Mouse (Mus musculus): Measurements from ENCODE around the gene 1600002K03Rik. TPM values are rescaled to one million over a fixed set of nuclear protein-coding genes. Genes with fewer than 3 reads are reported as not detected.

1600002K03Rik gene
- polyA plus RNA-seq, 1 experiment from 2014 or later: 11.2 TPM

GRCm38 (mm10) chr10:80136179-80136951 is 36.4 kb upstream of the 1600002K03Rik start:
- H3K9ac ChIP-seq: peak overlapping the region; percentile 36
- H3K4me1 ChIP-seq: peaks cover 67% of the 10 kb centered on the region
- peak overlapping the region; percentile 83; the same call in 1 of the 2 replicates for H3K27ac ChIP-seq
- H3K4me2 ChIP-seq: peak overlapping the region; percentile 98
- H3K27me3 ChIP-seq: peaks cover 33% of the 10 kb centered on the region
- H3K4me3 ChIP-seq (replicated peaks): peak overlapping the region; percentile 74
- H3K9me3 ChIP-seq (replicated peaks): no peaks in the 10 kb centered on the region
- ATAC-seq (replicated peaks; ENCODE audit: low FRiP score): no peak
- H3K36me3 ChIP-seq: peaks cover 36% of the 10 kb centered on the region
- 20% methylated on average over 49 of the region's 49 CpGs for WGBS

- no peak for ATAC-seq (replicated peaks; ENCODE audit: low FRiP score)
- peaks cover 65% of the 10 kb centered on the region for H3K4me1 ChIP-seq
Measured at GRCm38 (mm10) chr10:80136952-80137625, 35.7 kb upstream of the 1600002K03Rik start.

GRCm38 (mm10) chr10:80137626-80138552 is 34.9 kb upstream of the 1600002K03Rik start:
- Histone ChIP-seq H3K27me3 (peaks cover 33% of the 10 kb centered on the region), H3K9me3 (replicated peaks) (no peaks in the 10 kb centered on the region), H3K4me3 (replicated peaks) (peak overlapping the region; percentile 74), H3K4me1 (peaks cover 62% of the 10 kb centered on the region), H3K27ac (peak overlapping the region; percentile 83), H3K4me2 (peak overlapping the region; percentile 98), H3K9ac (peak overlapping the region; percentile 90), H3K36me3 (peaks cover 21% of the 10 kb centered on the region)
- 4% methylated on average over 30 of the region's 33 CpGs for WGBS
- no peak for ATAC-seq (replicated peaks; ENCODE audit: low FRiP score)

More at GRCm38 (mm10) chr10:80136952-80137625, 35.7 kb upstream of the 1600002K03Rik start:
- Histone ChIP-seq H3K27ac (peak overlapping the region; percentile 83), H3K9ac (peak overlapping the region; percentile 36), H3K9me3 (replicated peaks) (no peaks in the 10 kb centered on the region), H3K4me3 (replicated peaks) (peak overlapping the region; percentile 74), H3K36me3 (peaks cover 29% of the 10 kb centered on the region), H3K27me3 (peaks cover 33% of the 10 kb centered on the region), H3K4me2 (peak overlapping the region; percentile 98)
- WGBS: 4% methylated on average over 29 of the region's 29 CpGs

GRCm38 (mm10) chr10:80138553-80139438 is 33.9 kb upstream of the 1600002K03Rik start, which contains the start of gene Atp5d:
Gene Atp5d (plus strand): TSS chr10:80138632.
- under 1% methylated on average over 81 of the region's 94 CpGs for WGBS
- H3K4me1 ChIP-seq: peaks cover 68% of the 10 kb centered on the region
- peak; percentile 4; the same call in 1 of the 2 replicates for ATAC-seq (replicated peaks; ENCODE audit: low FRiP score)
- peak within 1 kb of the TSS; percentile 83 for H3K27ac ChIP-seq
- H3K9ac ChIP-seq: peak within 1 kb of the TSS; percentile 90
- H3K36me3 ChIP-seq: peaks cover 21% of the 10 kb centered on the region
- peak within 1 kb of the TSS; percentile 98 for H3K4me2 ChIP-seq
- H3K4me3 ChIP-seq (replicated peaks): peak within 1 kb of the TSS; percentile 74
- no peaks in the 10 kb centered on the region for H3K9me3 ChIP-seq (replicated peaks)
- H3K27me3 ChIP-seq: peaks cover 33% of the 10 kb centered on the region

GRCm38 (mm10) chr10:80139439-80139775 is 33.3 kb upstream of the 1600002K03Rik start:
- WGBS: 0% methylated on average over 10 of the region's 10 CpGs
- peak overlapping the region; percentile 90 for H3K9ac ChIP-seq
- H3K36me3 ChIP-seq: peaks cover 21% of the 10 kb centered on the region
- peak overlapping the region; percentile 98 for H3K4me2 ChIP-seq
- H3K27ac ChIP-seq: peak overlapping the region; percentile 83
- H3K9me3 ChIP-seq (replicated peaks): no peaks in the 10 kb centered on the region
- peak overlapping the region; percentile 74 for H3K4me3 ChIP-seq (replicated peaks)
- ATAC-seq (replicated peaks; ENCODE audit: low FRiP score): no peak
- H3K27me3 ChIP-seq: peaks cover 33% of the 10 kb centered on the region
- peaks cover 74% of the 10 kb centered on the region for H3K4me1 ChIP-seq

- 0 out of 2 replicates have a peak overlapping the region, but pooled peaks have one; percentile 83 for H3K4me2 ChIP-seq
- no peak overlapping the region for H3K9ac ChIP-seq
- 78% methylated on average over 11 of the region's 11 CpGs for WGBS
- peak overlapping the region; percentile 83; the same call in 1 of the 2 replicates for H3K27ac ChIP-seq
- peaks cover 32% of the 10 kb centered on the region for H3K27me3 ChIP-seq
- H3K4me1 ChIP-seq: peaks cover 79% of the 10 kb centered on the region
- no peak for ATAC-seq (replicated peaks; ENCODE audit: low FRiP score)
- peaks cover 23% of the 10 kb centered on the region for H3K36me3 ChIP-seq
- H3K9me3 ChIP-seq (replicated peaks): no peaks in the 10 kb centered on the region
- H3K4me3 ChIP-seq (replicated peaks): peak overlapping the region; percentile 74
Measured at GRCm38 (mm10) chr10:80139975-80140665, 32.6 kb upstream of the 1600002K03Rik start.

- H3K4me2 ChIP-seq: peak within 1 kb of the TSS; percentile 98
- H3K9ac ChIP-seq: peak within 1 kb of the TSS; percentile 37
- peaks cover 84% of the 10 kb centered on the region for H3K4me1 ChIP-seq
- 73% methylated on average over 10 of the region's 10 CpGs for WGBS
- H3K27ac ChIP-seq: peak within 1 kb of the TSS; percentile 93
- H3K4me3 ChIP-seq (replicated peaks): peak within 1 kb of the TSS; percentile 86
- no peaks in the 10 kb centered on the region for H3K9me3 ChIP-seq (replicated peaks)
- ATAC-seq (replicated peaks; ENCODE audit: low FRiP score): no peak
- peaks cover 26% of the 10 kb centered on the region for H3K27me3 ChIP-seq
- H3K36me3 ChIP-seq: peaks cover 24% of the 10 kb centered on the region
Measured at GRCm38 (mm10) chr10:80140666-80141035, 32.1 kb upstream of the 1600002K03Rik start, which contains the start of gene Cbarp. Gene Cbarp (minus strand): TSS chr10:80140835.

- Histone ChIP-seq H3K4me2 (peak overlapping the region; percentile 83), H3K4me1 (peaks cover 86% of the 10 kb centered on the region), H3K36me3 (peaks cover 30% of the 10 kb centered on the region), H3K9me3 (replicated peaks) (no peaks in the 10 kb centered on the region), H3K9ac (peak overlapping the region; percentile 37), H3K4me3 (replicated peaks) (peak overlapping the region; percentile 86), H3K27ac (peak overlapping the region; percentile 93), H3K27me3 (peaks cover 21% of the 10 kb centered on the region)
- ATAC-seq (replicated peaks; ENCODE audit: low FRiP score): peak; percentile 61
- WGBS: under 1% methylated on average over 29 of the region's 29 CpGs
Measured at GRCm38 (mm10) chr10:80141243-80141642, 31.5 kb upstream of the 1600002K03Rik start.

GRCm38 (mm10) chr10:80141786-80142529 is 30.8 kb upstream of the 1600002K03Rik start:
- 1% methylated on average over 43 of the region's 43 CpGs for WGBS
- H3K36me3 ChIP-seq: peaks cover 37% of the 10 kb centered on the region
- H3K4me2 ChIP-seq: peak overlapping the region; percentile 83
- H3K27me3 ChIP-seq: peaks cover 13% of the 10 kb centered on the region
- H3K4me3 ChIP-seq (replicated peaks): peak overlapping the region; percentile 86
- peak; percentile 86 for ATAC-seq (replicated peaks; ENCODE audit: low FRiP score)
- peak overlapping the region; percentile 91 for H3K9ac ChIP-seq
- peak overlapping the region; percentile 93 for H3K27ac ChIP-seq
- peaks cover 86% of the 10 kb centered on the region for H3K4me1 ChIP-seq
- no peaks in the 10 kb centered on the region for H3K9me3 ChIP-seq (replicated peaks)

- peaks cover 38% of the 10 kb centered on the region for H3K36me3 ChIP-seq
- peak overlapping the region; percentile 86 for H3K4me3 ChIP-seq (replicated peaks)
- under 1% methylated on average over 15 of the region's 15 CpGs for WGBS
- H3K27me3 ChIP-seq: peaks cover 8% of the 10 kb centered on the region
- H3K27ac ChIP-seq: peak overlapping the region; percentile 93
- H3K9ac ChIP-seq: peak overlapping the region; percentile 91
- no peak; the same call in 1 of the 2 replicates for ATAC-seq (replicated peaks; ENCODE audit: low FRiP score)
- H3K9me3 ChIP-seq (replicated peaks): no peaks in the 10 kb centered on the region
- peak overlapping the region; percentile 83 for H3K4me2 ChIP-seq
- peaks cover 86% of the 10 kb centered on the region for H3K4me1 ChIP-seq
Measured at GRCm38 (mm10) chr10:80142530-80142925, 30.2 kb upstream of the 1600002K03Rik start.
